Mouse (Mus musculus) hindbrain, embryonic 16.5 days (tissue): ENCODE measurements at regions not wholly inside any gene's neighbourhood (a gene's known extent, or its start where the extent isn't known, plus 50 kb on each side); places are given as distances from the start of the nearest gene placed in this dataset.

Source experiments
- ATAC-seq: fragments of 200-750 bp; cut with Nextera tagmentation; 2 replicates; pipeline ENCODE4 v1.8.0; 2017; ENCODE audit warnings: moderate TSS enrichment, moderate library complexity
- H3K27ac ChIP-seq: fragments of 300-500 bp; sonication (generic); 2 replicates; pipeline ENCODE4 v1.5.1; 2014; ENCODE audit warnings: low read depth, mild to moderate bottlenecking, control low read depth, low read length, moderate library complexity
- H3K27me3 ChIP-seq: fragments of 300-500 bp; sonication (generic); replicated peaks from 2 replicates; pipeline ENCODE4 v1.6.1; 2014; ENCODE audit warnings: low read length; ENCODE audit not compliant: control insufficient read depth, insufficient read depth
- H3K36me3 ChIP-seq: fragments of 300-500 bp; sonication (generic); 2 replicates; pipeline ENCODE4 v1.6.1; 2014; ENCODE audit warnings: mild to moderate bottlenecking, low read length, moderate library complexity, mixed read lengths; ENCODE audit not compliant: control insufficient read depth, insufficient read depth
- H3K4me1 ChIP-seq: fragments of 300-500 bp; sonication (generic); 2 replicates; pipeline ENCODE4 v1.6.1; 2014; ENCODE audit warnings: low read depth, low read length; ENCODE audit not compliant: control insufficient read depth, insufficient read depth
- H3K4me2 ChIP-seq: fragments of 300-500 bp; sonication (generic); 2 replicates; pipeline ENCODE4 v1.6.1; 2014; ENCODE audit warnings: mild to moderate bottlenecking, low read length, control low read depth, moderate library complexity
- H3K4me3 ChIP-seq: fragments of 300-500 bp; sonication (generic); 2 replicates; pipeline ENCODE4 v1.5.1; 2014; ENCODE audit warnings: mild to moderate bottlenecking, low read length, control low read depth, moderate library complexity
- H3K9ac ChIP-seq: fragments of 300-500 bp; sonication (generic); 2 replicates; pipeline ENCODE4 v1.6.1; 2014; ENCODE audit warnings: low read depth, mild to moderate bottlenecking, control low read depth, low read length, moderate library complexity
- H3K9me3 ChIP-seq: fragments of 300-500 bp; sonication (generic); 2 replicates; pipeline ENCODE4 v1.6.1; 2014; ENCODE audit warnings: mild to moderate bottlenecking, low read length, moderate library complexity; ENCODE audit not compliant: control insufficient read depth
- WGBS: fragments of 180-500 bp; shearing (Covaris S2); extraction: QIAGEN DNeasy Blood & Tissue Kit; methylation state at CpG from one replicate; pipeline ENCODE4 v1.1.7; 2014; 5-methylcytosine and 5-hydroxymethylcytosine counted together

- no peak overlapping the region for H3K4me2 ChIP-seq
- no peak overlapping the region for H3K9ac ChIP-seq
- ATAC-seq = no peak
- no peaks in the 10 kb centered on the region for H3K9me3 ChIP-seq
- H3K27me3 ChIP-seq = no peaks in the 10 kb centered on the region
- H3K36me3 ChIP-seq = no peaks in the 10 kb centered on the region
- H3K27ac ChIP-seq = no peak overlapping the region
- 94% methylated on average over 3 of the region's 3 CpGs for WGBS
- no peaks in the 10 kb centered on the region for H3K4me1 ChIP-seq
- no peak overlapping the region for H3K4me3 ChIP-seq
These were observed 112.6 kb upstream of the Arg1 start for GRCm38 (mm10) chr10:25039926-25040325.

DNA sequence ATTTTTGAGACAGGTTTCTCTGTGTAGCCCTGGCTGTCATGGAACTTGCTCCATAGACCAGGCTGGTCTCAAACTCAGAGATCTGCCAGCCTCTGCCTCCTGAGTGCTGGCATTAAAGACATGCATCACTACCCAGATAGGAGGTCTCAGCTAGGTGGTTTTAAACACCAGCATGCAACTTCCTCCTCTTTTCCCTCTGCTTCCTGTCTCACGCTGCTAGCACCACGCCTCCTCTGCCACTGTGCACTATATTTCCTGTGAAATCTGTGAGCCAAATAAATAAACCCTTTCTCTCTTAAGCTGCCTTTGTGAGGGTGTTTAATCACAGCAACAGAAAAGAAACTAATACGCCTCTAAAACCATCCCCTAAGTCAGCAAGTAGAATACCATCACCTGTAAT, 109.6 kb upstream of the Arg1 start:
- WGBS = 88% methylated on average over 3 of the region's 3 CpGs
- Histone ChIP-seq H3K9me3 (no peaks in the 10 kb centered on the region), H3K4me1 (no peaks in the 10 kb centered on the region), H3K27me3 (no peaks in the 10 kb centered on the region), H3K4me2 (no peak overlapping the region), H3K9ac (no peak overlapping the region), H3K4me3 (no peak overlapping the region), H3K36me3 (no peaks in the 10 kb centered on the region), H3K27ac (no peak overlapping the region)
- ATAC-seq = no peak

DNA sequence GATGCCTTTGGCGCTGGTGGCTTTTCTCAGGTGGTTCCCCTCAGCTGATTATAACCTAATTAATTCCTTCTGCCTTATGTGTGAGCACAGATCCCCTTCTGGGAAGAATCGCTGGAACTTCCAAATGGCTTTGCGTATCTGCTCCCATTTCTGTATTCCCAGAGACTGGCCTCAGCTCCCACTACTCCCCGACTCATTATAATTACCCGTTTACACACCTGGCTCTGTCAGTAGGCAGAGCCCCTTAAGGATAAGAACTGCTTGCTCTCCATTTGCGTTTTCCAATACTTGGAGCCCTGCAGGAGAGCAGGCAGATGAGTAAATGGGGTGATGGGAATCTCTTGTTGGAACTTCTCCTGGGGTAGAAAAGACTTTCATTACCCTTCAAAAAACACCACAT, 108.1 kb upstream of the Arg1 start:
- 62% methylated on average over 6 of the region's 6 CpGs for WGBS
- Histone ChIP-seq H3K4me1 (no peaks in the 10 kb centered on the region), H3K27ac (no peak overlapping the region), H3K9ac (no peak overlapping the region), H3K36me3 (no peaks in the 10 kb centered on the region), H3K27me3 (no peaks in the 10 kb centered on the region), H3K9me3 (no peaks in the 10 kb centered on the region), H3K4me3 (no peak overlapping the region), H3K4me2 (no peak overlapping the region)
- peak; percentile 82 for ATAC-seq

DNA sequence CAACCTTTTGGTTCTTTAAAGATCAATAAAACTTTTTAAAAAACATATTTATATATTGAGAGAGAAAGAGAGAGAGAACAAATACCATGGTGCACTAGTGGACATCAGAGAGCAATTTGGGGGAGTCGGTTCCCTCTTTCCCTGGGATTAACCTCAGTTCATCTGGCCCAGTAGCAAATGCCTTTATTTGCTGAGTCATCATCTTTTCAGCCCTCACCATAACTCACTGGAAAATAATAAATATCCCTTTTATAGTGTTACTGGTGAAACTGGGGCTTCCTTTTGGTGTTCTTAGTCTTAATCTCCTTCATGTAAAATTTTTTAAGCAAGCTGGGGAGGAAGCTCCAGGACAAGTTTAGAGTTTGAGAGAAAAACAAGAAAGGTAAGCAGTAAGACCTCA, 105.3 kb upstream of the Arg1 start:
- Histone ChIP-seq H3K9ac (no peak overlapping the region), H3K36me3 (no peaks in the 10 kb centered on the region), H3K4me2 (no peak overlapping the region), H3K4me1 (no peaks in the 10 kb centered on the region), H3K9me3 (no peaks in the 10 kb centered on the region), H3K27ac (no peak overlapping the region), H3K27me3 (no peaks in the 10 kb centered on the region), H3K4me3 (no peak overlapping the region)
- 94% methylated on average over 1 of the region's 1 CpGs for WGBS
- ATAC-seq = no peak

GRCm38 (mm10) chr10:25029387-25029915, 102.2 kb upstream of the Arg1 start:
- H3K36me3 ChIP-seq = no peaks in the 10 kb centered on the region
- H3K4me2 ChIP-seq = no peak overlapping the region
- no peaks in the 10 kb centered on the region for H3K4me1 ChIP-seq
- no peak overlapping the region for H3K4me3 ChIP-seq
- H3K9ac ChIP-seq = no peak overlapping the region
- WGBS = 30% methylated on average over 6 of the region's 6 CpGs
- no peaks in the 10 kb centered on the region for H3K9me3 ChIP-seq
- H3K27ac ChIP-seq = peak overlapping the region; percentile 6; the same call in 1 of the 2 replicates
- ATAC-seq = no peak
- H3K27me3 ChIP-seq = no peaks in the 10 kb centered on the region

DNA sequence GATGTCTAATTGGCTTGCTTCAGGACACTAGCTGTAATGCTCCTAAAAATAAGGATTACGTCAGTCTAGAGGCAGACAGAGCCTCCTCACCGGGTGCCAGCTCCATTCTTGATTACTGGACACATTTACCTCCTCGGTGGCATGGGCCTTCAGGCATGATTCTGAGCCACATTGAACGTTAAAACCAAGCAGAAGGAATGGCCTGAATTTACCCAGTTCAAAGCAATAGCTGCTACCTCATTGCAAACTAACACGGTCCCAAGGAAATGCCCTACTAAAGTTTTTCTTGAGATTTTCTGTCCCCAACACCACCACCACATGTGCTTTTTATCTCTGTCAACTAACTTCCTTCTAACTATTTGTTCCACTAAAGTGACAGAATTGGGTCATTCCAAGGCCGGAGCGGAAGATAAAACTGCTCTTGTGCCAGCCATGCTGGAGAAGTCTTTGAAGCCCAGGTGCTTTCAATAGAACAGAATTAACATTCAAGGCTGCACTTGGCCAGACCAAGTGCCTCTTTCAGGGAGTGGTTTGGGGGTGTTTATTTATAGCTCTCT, 96.4 kb upstream of the Arg1 start:
- H3K27ac ChIP-seq = peak overlapping the region; percentile 45; the same call in 1 of the 2 replicates
- H3K4me1 ChIP-seq = no peaks in the 10 kb centered on the region
- no peaks in the 10 kb centered on the region for H3K9me3 ChIP-seq
- ATAC-seq = peak; percentile 93
- H3K9ac ChIP-seq = no peak overlapping the region
- WGBS = 52% methylated on average over 7 of the region's 7 CpGs
- no peaks in the 10 kb centered on the region for H3K27me3 ChIP-seq
- H3K4me3 ChIP-seq = no peak overlapping the region
- no peaks in the 10 kb centered on the region for H3K36me3 ChIP-seq
- no peak overlapping the region for H3K4me2 ChIP-seq

DNA sequence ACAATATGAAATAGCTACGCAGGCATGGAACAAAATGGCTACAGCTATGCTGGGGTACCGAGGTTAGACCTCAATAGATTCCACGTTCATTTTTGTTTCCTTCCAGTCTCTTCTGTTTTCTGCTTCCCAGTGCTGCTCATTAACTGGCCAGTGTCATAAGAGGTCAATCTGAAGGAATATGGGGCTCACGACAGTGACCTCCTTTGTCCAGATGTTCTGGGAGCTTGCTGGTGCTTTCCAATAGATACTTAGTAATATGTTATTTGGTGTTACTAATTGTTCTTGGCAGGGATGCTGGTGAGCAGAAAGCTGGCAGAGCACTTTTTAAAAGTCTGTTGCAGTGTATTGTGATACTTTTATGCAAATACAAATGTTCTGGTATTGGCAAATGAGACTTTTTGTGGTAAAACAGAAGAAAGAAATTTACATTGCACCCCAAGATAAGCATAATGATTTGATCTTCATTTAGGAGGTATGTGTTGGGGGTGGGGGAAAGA, 95.8 kb upstream of the Arg1 start:
- WGBS = 68% methylated on average over 4 of the region's 4 CpGs
- Histone ChIP-seq H3K4me1 (no peaks in the 10 kb centered on the region), H3K27ac (peak overlapping the region; percentile 6; the same call in 1 of the 2 replicates), H3K36me3 (no peaks in the 10 kb centered on the region), H3K4me3 (no peak overlapping the region), H3K9ac (no peak overlapping the region), H3K27me3 (no peaks in the 10 kb centered on the region), H3K4me2 (no peak overlapping the region), H3K9me3 (no peaks in the 10 kb centered on the region)
- no peak for ATAC-seq

DNA sequence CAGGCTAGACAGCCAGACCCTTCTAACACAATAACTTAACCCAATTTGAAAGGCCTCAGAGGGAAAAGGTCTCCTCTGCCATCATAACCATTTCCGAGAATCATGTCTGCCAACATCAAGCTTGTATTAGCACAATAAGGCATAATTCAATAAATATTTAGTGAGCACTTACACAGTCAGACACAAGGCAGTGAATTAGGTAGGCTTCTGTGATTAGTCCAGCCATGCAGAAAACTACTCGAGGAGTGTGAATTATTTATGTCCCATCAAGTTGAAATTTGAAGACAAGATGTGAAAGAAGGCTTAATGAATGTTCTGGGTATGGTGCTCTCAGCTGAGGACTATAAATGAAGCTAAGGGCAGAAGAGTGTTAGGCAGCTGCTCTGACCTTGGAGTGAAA, 91.7 kb upstream of the Arg1 start:
- no peak overlapping the region for H3K4me2 ChIP-seq
- no peaks in the 10 kb centered on the region for H3K36me3 ChIP-seq
- H3K4me1 ChIP-seq = no peaks in the 10 kb centered on the region
- H3K4me3 ChIP-seq = no peak overlapping the region
- ATAC-seq = no peak
- H3K27me3 ChIP-seq = no peaks in the 10 kb centered on the region
- WGBS = 55% methylated on average over 2 of the region's 2 CpGs
- no peak overlapping the region for H3K9ac ChIP-seq
- no peak overlapping the region for H3K27ac ChIP-seq
- no peaks in the 10 kb centered on the region for H3K9me3 ChIP-seq

GRCm38 (mm10) chr10:25017843-25018242, 90.6 kb upstream of the Arg1 start:
- no peak for ATAC-seq
- H3K4me3 ChIP-seq = no peak overlapping the region
- no peak overlapping the region for H3K27ac ChIP-seq
- no peaks in the 10 kb centered on the region for H3K36me3 ChIP-seq
- no peaks in the 10 kb centered on the region for H3K4me1 ChIP-seq
- no peak overlapping the region for H3K4me2 ChIP-seq
- 56% methylated on average over 1 of the region's 1 CpGs for WGBS
- H3K27me3 ChIP-seq = no peaks in the 10 kb centered on the region
- H3K9ac ChIP-seq = no peak overlapping the region
- H3K9me3 ChIP-seq = no peaks in the 10 kb centered on the region
